Mouse (Mus musculus): Measurements from ENCODE around the gene Krt26.

The Krt26 gene

DNA sequence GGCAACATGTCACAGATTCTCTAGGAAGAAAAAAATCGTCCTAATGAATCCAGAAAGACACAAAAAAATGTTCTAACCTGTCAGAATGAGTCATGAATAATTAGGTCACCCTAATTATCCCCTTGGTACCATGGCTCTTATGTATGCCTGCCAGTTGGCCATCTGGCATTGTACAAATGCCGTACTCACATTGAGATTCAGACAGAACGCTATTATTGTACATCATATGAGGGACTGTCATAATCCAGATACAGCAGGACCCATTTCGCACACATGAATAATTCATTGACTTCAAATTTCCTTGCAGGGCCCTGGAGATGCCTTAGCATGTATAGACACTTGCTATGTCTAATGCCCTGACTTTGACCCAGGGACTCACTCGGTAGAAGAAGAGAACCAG, 53.8 kb downstream of the Krt26 start:
- DNase-seq (ENCODE audit: low read depth), result no peak

DNA sequence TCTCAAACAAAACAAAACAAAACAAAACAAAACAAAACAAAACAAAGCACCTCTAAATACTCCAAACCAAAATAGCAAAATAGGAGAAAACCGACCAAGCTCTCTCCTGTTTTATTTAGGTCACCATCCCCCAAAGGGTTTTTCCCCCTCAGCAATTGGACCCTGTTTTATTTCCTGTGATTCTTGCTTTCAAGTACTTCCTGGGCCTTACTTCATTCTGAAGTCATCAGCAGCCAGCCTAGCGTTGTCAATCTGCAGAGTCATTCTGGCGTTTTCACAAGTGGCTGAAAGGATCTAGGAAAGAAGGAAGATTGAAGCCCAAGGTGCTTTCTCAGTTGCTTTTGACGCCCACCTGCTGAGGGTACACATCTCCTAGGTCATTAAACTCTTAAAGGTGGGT, 54.4 kb downstream of the Krt26 start:
- DNase-seq (ENCODE audit: low read depth), result no peak

DNA sequence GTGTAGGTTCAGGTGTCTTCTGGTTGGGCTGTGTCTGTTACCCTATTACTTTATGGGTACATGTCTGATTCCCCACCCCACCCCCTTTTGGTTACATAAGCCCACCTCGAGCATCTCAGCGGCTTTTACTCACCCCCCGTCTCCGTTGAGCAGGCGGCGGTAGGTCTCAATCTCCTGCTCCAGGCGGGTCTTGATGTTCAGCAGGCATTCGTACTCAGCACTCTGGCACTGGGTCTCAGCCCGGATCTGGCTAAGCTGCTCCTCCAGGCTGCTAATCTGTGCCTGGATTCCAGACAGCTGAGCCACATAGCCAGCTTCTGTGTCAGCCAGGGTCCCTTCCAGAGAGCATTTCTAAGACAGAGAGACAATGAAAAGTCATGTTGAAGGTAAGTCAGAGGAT, 56.6 kb downstream of the Krt26 start:
- no peak for DNase-seq (ENCODE audit: low read depth)

DNA sequence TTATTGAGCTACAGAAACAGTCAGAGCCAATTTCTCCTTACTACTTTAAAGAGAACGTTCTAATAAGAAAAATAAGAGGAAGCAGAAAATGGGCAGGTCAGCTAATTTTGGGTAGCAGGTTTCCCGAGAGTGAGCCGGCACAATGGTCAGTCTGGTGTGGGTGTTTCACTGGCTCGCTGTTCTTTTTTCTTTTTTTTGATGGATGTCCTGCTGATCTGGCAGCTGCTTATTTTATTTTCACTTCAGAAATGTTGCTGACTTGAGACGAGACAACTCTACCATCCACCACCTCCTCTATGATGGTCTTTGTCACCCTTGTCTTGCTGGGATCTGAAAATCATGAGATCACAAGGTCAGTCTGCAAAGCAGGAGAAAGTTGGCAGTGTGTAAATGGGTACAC, 57.8 kb downstream of the Krt26 start:
- DNase-seq (ENCODE audit: low read depth), result no peak
